Mouse (Mus musculus): ENCODE results near the gene Btrc.

Gene Btrc

DNA sequence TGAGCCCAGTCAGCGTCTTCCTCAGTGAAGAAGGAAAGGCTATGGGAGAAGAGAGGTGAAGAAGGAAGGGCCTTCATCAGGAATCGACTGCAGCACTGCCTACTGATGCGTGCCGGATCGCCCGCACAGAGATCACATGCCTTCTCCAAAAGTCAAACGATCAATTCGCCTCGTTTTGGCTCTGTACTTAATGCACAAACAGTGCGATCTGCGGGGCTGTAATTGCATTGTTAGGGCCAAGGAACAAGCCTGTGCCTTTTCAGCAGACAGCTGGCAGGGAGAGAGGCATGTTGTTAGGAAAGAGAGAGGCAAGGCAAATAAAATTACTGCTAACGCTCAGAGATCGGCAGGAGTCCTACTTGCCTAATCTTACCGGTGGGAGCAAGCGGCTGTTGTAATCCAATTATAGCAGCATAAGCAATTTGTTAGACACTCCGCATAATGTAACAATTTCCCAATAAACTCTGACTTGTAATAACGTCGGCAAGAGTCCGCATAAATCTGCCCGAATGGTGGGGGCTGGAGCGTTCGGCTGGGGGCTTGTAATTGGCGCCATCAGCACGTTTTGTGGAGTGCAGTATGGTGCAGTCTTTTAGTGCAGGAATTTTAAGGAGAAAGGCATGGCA is 112.5 kb downstream of the Btrc start:
- DNase-seq: no peak

GRCm38 (mm10) chr19:45479548-45479947 is 116.0 kb downstream of the Btrc start:
- DNase-seq: no peak

DNA sequence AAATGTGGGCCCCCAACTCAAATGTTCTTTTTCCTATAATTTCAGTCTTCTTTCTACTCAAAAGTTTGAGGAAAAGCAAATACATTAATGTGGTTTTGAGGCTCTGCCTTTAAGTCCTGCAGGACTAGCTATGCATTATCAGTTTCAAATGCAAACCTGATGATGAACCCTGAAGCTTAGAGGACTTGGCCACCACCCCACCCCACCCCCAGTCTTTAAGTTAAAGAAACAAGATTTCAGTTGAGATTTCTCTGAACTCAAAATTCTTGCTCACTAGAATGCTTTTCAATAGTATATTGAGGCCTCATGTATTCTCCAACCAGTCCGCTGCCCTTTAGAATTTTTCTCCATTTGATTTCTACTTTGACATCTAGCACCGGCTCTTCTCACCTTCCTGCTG is 117.0 kb downstream of the Btrc start:
- DNase-seq: no peak

- DNase-seq: no peak
Measured at GRCm38 (mm10) chr19:45480951-45481350, 117.4 kb downstream of the Btrc start.

DNA sequence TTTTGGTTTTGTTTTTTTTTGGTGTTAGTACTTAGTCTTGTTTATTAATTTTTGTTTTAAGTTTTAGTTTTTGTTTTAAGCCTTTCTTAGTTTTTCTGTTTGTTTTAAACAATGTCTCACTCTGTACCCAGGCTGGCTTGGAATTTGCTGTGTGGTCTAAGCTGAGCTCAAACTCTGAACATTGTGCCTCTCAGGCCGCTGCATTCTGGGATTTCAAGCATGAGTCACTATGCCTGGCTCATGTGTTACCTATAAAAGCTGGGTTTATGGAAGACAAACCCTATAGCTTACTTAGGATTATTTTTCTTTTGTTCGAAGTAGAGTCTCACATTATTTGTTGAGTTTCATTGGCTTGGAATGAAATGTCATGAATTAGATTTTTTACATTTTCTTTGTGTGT is 119.9 kb downstream of the Btrc start:
- DNase-seq: no peak

GRCm38 (mm10) chr19:45486206-45486991 is 122.9 kb downstream of the Btrc start:
- no peak for DNase-seq

DNA sequence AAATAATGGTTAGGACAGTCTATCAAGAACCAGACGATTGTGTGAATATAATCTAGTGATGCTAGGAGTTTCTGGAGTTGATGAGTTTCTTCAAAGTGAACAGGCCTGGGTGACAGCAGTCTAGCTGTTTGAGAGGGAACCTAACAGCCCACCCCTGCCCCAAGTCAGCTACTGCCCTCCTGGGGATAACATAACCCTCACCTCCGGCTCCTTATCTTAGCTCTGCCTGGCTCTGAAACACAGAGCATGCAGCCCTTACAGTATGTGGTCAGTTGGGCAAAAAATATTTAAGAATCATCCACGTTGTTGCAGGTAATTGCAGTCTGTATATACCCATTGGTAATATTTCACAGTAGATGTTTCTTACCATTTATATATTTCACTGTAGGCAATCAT is 123.5 kb downstream of the Btrc start:
- no peak for DNase-seq

DNA sequence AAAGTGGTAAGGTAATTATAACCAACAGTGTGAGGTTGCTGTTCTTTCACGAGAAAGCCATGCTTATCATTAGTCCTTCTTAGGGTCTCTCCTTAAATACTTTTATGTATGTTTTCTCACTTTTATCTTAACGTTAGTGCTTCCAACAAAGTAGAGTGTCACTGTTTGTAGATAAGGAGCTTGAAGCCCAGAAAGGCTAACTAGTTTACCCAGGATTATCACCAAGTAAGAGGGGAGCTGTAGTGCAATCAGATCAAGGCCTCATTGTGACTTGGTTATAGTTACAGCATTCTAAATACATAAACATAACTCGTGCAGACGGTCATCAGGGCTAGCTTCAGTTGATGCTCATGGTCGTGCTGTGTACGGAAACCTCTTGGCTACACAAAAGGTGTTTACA is 126.4 kb downstream of the Btrc start:
- no peak for DNase-seq

DNA sequence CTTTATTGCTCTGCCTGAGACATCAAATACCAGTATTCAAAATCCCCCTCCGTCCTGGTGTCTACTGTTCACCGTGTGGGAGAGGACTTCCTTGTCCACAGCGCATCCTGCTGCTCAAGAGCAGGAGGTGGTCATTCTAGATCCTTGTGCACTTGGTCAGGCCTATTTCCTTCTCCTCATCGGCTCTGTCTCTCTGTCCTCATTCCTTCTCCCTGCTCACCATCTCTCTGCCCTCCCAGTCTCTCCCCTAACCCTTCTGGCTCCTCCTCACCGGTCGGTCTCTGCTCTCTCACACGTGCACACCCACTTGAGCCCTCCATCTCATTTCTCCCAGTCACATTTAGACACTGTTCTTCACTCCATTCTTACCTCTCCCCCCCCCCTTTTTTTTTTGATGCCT is 127.7 kb downstream of the Btrc start:
- DNase-seq: no peak

DNA sequence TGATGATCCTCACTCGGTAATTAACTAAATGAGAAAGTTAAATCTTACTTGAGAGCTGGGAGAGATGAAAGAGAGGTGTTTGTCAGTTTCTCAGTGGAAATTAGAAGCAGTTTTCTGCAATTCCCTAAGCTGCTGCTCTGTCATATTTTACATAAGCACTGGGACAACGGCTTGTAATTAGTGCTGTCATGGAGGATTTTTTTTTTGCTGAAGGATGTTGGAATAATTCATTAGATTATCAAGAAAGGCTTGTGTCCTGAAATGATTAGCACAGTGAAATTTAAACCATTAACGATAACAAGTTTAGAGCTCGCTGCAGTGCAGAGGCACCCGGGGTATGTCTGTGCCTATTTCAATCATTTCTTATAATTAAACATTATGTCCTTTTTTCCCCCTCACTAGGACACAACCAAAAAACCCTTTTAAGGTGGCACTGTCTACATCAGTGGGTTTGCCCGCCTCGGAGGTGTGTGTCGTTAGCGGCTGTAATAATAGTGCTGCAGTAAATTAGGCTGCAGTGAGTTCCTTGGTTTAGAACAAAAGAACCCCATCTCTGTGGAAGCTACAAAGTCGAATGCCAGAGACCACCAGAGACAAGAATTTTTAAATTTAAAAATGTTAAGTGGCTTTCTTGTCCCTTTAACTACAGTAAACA is 130.7 kb downstream of the Btrc start:
- no peak for DNase-seq

DNA sequence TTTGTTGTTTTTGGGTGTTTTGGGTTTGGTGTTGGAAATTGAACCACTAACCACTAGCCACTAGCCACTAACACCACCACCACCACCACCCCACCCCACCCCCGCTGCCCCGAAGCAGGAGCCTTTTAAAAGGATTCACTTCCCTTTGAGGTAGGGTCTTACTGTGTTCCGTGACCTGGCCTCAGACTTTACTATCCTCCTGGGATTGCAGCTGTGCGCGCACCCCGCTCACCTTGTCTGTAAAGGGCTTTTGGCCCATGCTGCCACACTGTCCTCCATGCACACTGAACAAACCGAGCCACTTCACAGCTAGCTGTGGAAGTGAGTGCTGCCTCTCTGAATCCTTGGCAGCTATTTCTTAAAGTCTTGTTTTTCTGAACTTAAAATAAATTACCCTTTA is 141.9 kb downstream of the Btrc start:
- no peak for DNase-seq

- DNase-seq: no peak
Measured at GRCm38 (mm10) chr19:45507531-45507930, 144.0 kb downstream of the Btrc start.

- DNase-seq: no peak
Measured at GRCm38 (mm10) chr19:45510680-45511079, 147.1 kb downstream of the Btrc start.

DNA sequence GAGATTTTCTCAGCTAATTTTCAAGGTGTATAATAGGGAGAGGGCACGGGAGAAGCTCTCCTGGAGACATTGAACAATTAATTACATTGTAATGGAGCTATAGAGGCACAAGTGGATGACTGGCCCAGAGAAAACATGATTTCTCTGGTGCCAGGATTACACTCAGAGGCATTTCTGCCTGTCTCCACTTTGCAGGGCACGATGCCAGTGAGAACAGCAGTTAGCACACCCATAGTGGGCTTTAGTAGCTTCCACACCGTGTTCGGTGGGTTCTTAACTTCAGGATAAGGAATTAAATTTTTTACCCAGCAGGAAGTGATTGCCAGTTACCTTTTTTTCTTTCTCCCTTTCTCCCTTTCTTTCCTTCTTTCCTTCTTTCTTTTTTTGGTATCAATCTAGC is 147.9 kb downstream of the Btrc start:
- DNase-seq: no peak

DNA sequence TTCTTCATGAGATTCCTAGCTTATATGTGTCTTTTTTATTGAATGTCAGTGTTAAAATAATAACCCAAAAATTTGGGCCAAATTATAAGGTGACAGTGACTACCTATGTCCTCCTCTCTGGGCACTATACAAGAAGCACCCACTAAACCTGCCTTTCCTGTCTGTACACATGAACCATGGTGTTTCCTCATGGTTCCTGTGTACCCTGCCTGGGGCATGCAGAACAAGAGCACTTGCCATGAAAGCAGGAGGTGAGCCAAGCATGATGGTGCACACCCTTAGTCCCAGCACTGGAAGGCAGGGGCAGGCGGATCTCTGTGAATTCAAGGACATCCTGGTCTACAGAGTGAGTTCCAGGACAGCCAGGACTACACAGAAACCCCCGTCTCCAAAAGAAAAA is 151.8 kb downstream of the Btrc start:
- DNase-seq: no peak

DNA sequence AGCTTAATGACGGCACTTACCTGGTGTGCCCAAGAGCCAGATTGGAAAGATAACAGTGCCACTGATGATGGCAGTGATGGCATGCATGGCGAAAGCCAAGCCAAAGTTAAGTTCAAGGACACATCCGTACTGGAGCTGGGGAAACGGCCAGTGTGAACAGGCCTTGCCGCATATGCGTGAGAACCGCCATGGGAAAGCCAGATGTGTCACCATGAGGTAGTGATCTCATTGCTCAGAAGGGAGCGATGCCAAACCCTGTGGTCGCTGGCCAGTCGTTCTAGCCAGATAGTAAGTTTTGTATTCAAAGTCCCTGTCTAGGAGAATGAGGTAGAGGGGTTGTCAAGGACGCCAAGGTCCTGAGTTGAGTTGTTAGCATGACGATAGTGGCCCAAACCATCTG is 152.7 kb downstream of the Btrc start:
- DNase-seq: no peak

- DNase-seq: no peak
Measured at GRCm38 (mm10) chr19:45527382-45527781, 163.8 kb downstream of the Btrc start.

DNA sequence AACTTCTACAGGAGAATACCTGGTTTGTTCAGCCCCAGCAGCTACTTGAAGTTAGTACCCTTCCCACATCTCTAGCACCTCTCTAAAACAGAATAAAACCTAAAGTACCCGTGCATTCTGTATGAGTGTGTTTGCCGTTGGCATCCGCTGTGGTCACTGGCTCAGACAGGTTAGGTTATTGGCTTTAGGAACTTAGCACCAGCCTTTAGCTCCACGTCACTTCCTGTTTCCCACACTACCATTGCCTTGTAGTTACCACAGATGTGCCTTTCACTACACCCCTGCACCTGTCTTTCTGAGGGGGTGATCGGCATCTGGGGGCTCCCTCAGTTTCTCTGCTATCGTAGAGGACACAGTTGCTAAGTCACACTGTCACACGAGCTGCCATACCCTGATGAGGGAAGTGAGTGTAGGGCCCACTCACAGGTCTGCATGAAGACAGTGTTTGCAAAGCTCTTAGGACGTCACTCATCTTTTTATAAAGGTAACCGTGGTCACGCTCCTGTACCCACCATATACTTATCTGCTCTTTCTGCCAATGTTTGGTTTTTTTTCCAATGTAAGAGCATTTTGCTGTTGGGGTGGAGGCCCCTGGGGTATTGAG is 164.5 kb downstream of the Btrc start:
- DNase-seq: no peak

GRCm38 (mm10) chr19:45529294-45529693 is 165.8 kb downstream of the Btrc start:
- DNase-seq: no peak

DNA sequence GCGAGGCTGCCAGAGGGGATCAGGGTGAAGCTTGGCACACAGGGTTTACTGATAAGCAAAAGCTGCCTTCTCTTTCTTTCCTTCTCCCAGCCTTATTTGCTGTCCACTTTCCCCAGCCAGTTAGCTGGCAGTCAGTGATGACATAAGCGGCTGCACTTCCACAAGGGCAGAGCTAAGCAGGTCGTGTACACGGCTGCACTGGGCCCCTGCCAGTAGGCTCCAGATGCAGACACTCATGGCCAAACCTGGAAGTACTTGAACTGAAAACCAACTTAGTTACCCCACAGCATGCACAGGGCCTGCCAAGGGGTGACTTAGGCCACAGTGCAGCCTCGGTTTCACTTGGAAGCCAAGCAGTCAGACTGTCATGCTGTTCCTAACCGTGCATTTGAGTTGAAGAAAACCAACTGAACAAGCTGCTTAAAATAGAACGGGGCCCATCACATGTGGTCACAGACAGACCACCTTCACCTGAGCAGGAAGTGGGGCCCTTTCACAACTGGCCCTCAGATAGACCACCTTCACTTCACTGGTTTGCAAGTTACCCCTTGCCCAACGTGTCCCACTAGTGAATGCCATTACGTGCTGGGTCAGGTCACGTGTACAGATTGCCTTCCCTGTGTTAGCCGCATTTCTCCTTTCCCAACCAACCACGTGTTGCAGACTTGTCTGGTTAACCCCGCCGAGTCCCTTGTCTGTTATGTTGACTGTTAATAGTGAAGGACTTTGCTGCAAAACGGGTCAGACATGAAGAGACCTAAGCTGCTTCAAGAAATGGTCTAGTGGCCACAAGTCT is 166.9 kb downstream of the Btrc start:
- no peak for DNase-seq

- peak; percentile 23 for DNase-seq
Measured at GRCm38 (mm10) chr19:45531554-45531953, 168.0 kb downstream of the Btrc start.

DNA sequence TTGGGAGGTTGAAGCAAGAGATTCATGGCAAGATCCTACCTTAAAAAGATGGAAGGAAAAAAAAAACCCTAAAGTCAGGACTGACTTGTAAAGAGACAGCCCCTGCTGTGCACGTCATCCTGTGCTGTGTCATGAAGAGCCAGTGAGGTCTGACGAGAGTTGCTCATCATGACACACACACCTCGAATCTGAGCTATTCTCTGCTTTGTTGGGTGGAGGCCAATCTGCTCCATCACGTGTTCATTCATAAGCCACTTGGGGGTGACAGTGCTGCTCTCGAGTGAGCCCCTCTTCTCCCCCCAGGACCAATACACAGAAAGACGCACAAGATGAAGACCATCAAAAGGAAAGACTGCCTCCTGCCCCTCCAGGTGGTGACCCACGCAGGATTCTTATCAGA is 170.1 kb downstream of the Btrc start:
- no peak for DNase-seq

DNA sequence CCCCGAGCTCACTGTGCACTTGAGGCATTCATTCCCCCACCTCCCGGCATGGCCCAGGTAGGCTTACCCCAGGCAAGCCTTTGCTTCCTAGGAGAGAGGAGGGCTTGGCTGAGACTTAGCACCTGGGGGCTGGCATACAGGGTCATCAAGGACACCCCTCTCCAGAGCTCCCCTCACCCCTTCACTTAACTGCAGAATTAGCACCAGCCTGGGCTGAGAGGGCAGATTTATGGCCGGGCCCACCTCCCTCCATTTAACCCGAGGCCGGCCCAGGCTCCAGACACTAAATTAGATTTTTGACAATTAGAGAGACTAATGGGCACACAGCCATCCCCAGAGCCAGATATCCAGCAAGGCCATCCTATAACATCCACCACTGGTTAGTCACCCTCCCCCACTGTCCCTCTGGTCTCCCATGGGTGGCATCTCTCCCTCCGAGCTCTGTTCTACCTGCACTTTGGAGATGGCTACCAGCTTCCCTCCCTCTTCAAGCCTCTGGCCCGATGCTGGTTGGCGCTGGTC is 171.7 kb downstream of the Btrc start:
- no peak for DNase-seq
